Mouse (Mus musculus) heart, embryonic 12.5 days (tissue): ENCODE measurements around the gene Shisa5. TPM values are rescaled to one million over a fixed set of nuclear protein-coding genes. Genes with fewer than 3 reads are reported as not detected.

Source experiments
- ATAC-seq: fragments of 200-750 bp; cut with Nextera tagmentation; 2 replicates; pipeline ENCODE4 v1.8.0; 2017; ENCODE audit warnings: moderate TSS enrichment, moderate library complexity; ENCODE audit not compliant: insufficient number of reproducible peaks, low FRiP score
- H3K27ac ChIP-seq: fragments of 300-500 bp; sonication (generic); 2 replicates; pipeline ENCODE4 v1.5.1; 2016; ENCODE audit warnings: mild to moderate bottlenecking, moderate library complexity; ENCODE audit not compliant: poor library complexity, severe bottlenecking
- H3K27me3 ChIP-seq: fragments of 300-500 bp; sonication (generic); replicated peaks from 2 replicates; pipeline ENCODE4 v1.6.1; 2016; ENCODE audit warnings: mild to moderate bottlenecking, moderate library complexity
- H3K36me3 ChIP-seq: fragments of 300-500 bp; sonication (generic); 2 replicates; pipeline ENCODE4 v1.6.1; 2016; ENCODE audit warnings: mild to moderate bottlenecking, moderate library complexity
- H3K4me1 ChIP-seq: fragments of 300-500 bp; sonication (generic); replicated peaks from 2 replicates; pipeline ENCODE4 v1.6.1; 2016; ENCODE audit warnings: mild to moderate bottlenecking
- H3K4me2 ChIP-seq: fragments of 300-500 bp; sonication (generic); 2 replicates; pipeline ENCODE4 v1.6.1; 2016; ENCODE audit warnings: mild to moderate bottlenecking, moderate library complexity
- H3K4me3 ChIP-seq: fragments of 300-500 bp; sonication (generic); 2 replicates; pipeline ENCODE4 v1.5.1; 2016; ENCODE audit warnings: mild to moderate bottlenecking
- H3K9ac ChIP-seq: fragments of 300-500 bp; sonication (generic); 2 replicates; pipeline ENCODE4 v1.6.1; 2016; ENCODE audit warnings: mild to moderate bottlenecking, moderate library complexity
- H3K9me3 ChIP-seq: fragments of 300-500 bp; sonication (generic); replicated peaks from 2 replicates; pipeline ENCODE4 v1.6.1; 2016; ENCODE audit warnings: mild to moderate bottlenecking, moderate library complexity
- WGBS: fragments of 180-500 bp; shearing (Covaris S2); methylation state at CpG from one replicate; pipeline ENCODE4 v1.1.7; 2016; 5-methylcytosine and 5-hydroxymethylcytosine counted together
- polyA plus RNA-seq: library from polyadenylated mRNA; unstranded; fragments of >200 nt; fragmentation: Nextera tagmentation; extraction: Ambion mirVana; gene quantifications from 2 replicates; pipeline ENCODE4 v1.2.1, GENCODE M21; 2016

Shisa5 gene
- polyA plus RNA-seq, 1 experiment from 2014 or later = 67.5 TPM

- H3K9ac ChIP-seq = no peak overlapping the region
- H3K4me1 ChIP-seq = peaks cover 17% of the 10 kb centered on the region
- no peak overlapping the region for H3K4me3 ChIP-seq
- H3K4me2 ChIP-seq = no peak overlapping the region
- WGBS = 51% methylated on average over 2 of the region's 2 CpGs
- no peaks in the 10 kb centered on the region for H3K27me3 ChIP-seq
- no peaks in the 10 kb centered on the region for H3K36me3 ChIP-seq
- H3K27ac ChIP-seq = no peak overlapping the region
- H3K9me3 ChIP-seq = no peaks in the 10 kb centered on the region
- no peak for ATAC-seq
Measured at GRCm38 (mm10) chr9:109003201-109003600, 35.2 kb upstream of the Shisa5 start.

GRCm38 (mm10) chr9:109007025-109007780 lies 31.2 kb upstream of the Shisa5 start:
- H3K4me3 ChIP-seq = no peak overlapping the region
- H3K4me1 ChIP-seq = peaks cover 34% of the 10 kb centered on the region
- ATAC-seq = no peak
- no peaks in the 10 kb centered on the region for H3K27me3 ChIP-seq
- WGBS = 63% methylated on average over 21 of the region's 21 CpGs
- no peak overlapping the region for H3K27ac ChIP-seq
- H3K9me3 ChIP-seq = no peaks in the 10 kb centered on the region
- no peak overlapping the region for H3K9ac ChIP-seq
- no peaks in the 10 kb centered on the region for H3K36me3 ChIP-seq
- no peak overlapping the region for H3K4me2 ChIP-seq

- Histone ChIP-seq H3K27ac (no peak overlapping the region), H3K27me3 (no peaks in the 10 kb centered on the region), H3K4me2 (no peak overlapping the region), H3K9ac (peak overlapping the region; percentile 16; the same call in 1 of the 2 replicates), H3K4me1 (peaks cover 34% of the 10 kb centered on the region), H3K36me3 (no peaks in the 10 kb centered on the region), H3K9me3 (no peaks in the 10 kb centered on the region), H3K4me3 (no peak overlapping the region)
- 71% methylated on average over 9 of the region's 9 CpGs for WGBS
- ATAC-seq = no peak
Measured at GRCm38 (mm10) chr9:109008081-109008480, 30.3 kb upstream of the Shisa5 start.

DNA sequence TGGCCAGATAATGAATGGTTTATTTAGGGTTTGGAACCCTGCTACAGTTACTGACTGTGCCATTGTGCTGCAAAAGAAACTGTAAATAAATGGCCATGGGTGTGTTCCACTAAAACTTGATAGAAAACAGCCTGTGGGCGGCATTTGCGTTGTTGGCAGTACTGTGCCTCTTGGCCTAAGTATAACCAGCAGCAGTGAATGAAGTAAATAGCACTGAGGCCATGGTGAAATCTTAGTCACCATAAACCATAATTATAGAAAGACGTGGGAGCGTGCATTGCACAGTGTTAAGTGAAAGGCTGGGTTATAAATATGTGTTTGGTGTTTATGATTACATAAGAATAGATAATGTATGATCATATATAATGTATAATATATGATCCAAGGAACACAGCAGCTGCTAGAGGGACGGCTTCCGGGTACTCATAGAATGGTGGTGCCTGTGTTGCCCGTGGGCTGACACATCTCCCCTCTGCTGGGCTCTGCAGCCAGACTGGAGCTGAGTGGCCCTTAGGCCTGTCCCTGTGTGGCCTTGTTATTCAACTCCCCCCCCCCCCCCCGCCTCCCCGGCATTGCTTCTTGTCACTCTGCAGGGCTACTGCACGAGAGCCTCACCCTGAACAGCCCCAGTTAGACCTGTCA lies 29.2 kb upstream of the Shisa5 start:
- H3K9me3 ChIP-seq = no peaks in the 10 kb centered on the region
- peaks cover 34% of the 10 kb centered on the region for H3K4me1 ChIP-seq
- H3K4me2 ChIP-seq = peak overlapping the region; percentile 46; the same call in 1 of the 2 replicates
- no peaks in the 10 kb centered on the region for H3K36me3 ChIP-seq
- no peak overlapping the region for H3K4me3 ChIP-seq
- WGBS = 63% methylated on average over 9 of the region's 10 CpGs
- no peaks in the 10 kb centered on the region for H3K27me3 ChIP-seq
- H3K27ac ChIP-seq = no peak overlapping the region
- H3K9ac ChIP-seq = peak overlapping the region; percentile 27; the same call in 1 of the 2 replicates
- ATAC-seq = no peak

DNA sequence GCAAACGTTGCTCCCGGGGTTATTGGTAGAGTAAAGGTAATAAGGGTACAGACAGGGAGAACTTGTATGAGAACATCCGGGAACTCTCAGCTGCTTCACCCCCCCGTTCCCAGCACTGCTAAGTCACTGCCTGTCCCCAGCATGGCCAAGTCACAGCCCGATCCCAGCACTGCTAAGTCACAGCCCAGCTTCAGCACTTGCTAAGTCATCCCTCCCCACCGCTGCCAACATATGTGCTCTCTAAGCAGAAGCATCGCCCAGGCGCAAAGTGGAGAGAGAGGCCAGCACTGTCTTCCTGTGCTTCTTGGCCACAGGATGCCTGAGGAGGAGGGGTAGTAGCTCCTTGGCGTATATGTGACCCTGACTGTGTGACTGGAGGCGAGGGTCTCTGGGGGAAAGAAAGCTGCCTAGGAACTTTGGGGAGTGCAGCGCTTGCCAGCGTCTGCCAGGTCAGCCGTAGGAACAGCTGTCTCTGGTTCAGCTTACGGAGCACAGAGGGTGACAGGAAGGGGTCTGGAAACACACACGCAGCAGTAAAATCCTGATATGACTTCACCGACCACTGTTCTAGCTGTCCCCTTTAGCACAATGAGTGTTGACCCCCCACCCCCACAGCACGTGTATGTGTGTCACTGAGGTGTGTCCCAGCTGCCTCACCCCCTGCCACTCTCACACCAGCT lies 28.6 kb upstream of the Shisa5 start:
- H3K4me2 ChIP-seq = peak overlapping the region; percentile 46
- H3K27ac ChIP-seq = no peak overlapping the region

DNA sequence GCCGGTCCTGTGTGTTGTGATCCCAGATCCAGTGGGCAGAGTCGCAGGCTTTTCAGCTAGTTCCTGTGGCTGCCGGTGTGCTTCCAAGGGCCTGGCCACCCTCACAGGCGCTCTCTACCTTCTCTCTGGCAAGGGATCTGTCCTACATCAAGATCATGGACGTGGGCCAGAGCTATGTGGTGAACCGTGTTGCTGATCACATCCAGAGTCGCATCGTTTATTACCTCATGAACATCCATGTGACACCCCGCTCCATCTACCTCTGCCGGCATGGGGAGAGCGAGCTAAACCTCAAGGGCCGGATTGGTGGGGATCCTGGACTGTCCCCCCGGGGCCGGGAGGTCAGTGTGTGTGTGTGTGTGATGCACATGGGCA lies 28.1 kb upstream of the Shisa5 start:
- WGBS = 61% methylated on average over 14 of the region's 14 CpGs
- 0 out of 2 replicates have a peak overlapping the region, but pooled peaks have one; percentile 27 for H3K9ac ChIP-seq
- H3K9me3 ChIP-seq = no peaks in the 10 kb centered on the region
- ATAC-seq = no peak
- no peaks in the 10 kb centered on the region for H3K27me3 ChIP-seq
- H3K27ac ChIP-seq = no peak overlapping the region
- no peaks in the 10 kb centered on the region for H3K36me3 ChIP-seq
- no peak overlapping the region for H3K4me3 ChIP-seq
- H3K4me1 ChIP-seq = peaks cover 37% of the 10 kb centered on the region
- peak overlapping the region; percentile 46; the same call in 1 of the 2 replicates for H3K4me2 ChIP-seq

More for the DNA sequence above, 28.6 kb upstream of the Shisa5 start:
- no peak overlapping the region for H3K4me3 ChIP-seq
- no peaks in the 10 kb centered on the region for H3K27me3 ChIP-seq
- H3K9ac ChIP-seq = peak overlapping the region; percentile 27; the same call in 1 of the 2 replicates
- ATAC-seq = peak; percentile 63; the same call in 1 of the 2 replicates
- WGBS = 28% methylated on average over 17 of the region's 17 CpGs
- H3K36me3 ChIP-seq = no peaks in the 10 kb centered on the region
- H3K4me1 ChIP-seq = peaks cover 34% of the 10 kb centered on the region
- H3K9me3 ChIP-seq = no peaks in the 10 kb centered on the region

DNA sequence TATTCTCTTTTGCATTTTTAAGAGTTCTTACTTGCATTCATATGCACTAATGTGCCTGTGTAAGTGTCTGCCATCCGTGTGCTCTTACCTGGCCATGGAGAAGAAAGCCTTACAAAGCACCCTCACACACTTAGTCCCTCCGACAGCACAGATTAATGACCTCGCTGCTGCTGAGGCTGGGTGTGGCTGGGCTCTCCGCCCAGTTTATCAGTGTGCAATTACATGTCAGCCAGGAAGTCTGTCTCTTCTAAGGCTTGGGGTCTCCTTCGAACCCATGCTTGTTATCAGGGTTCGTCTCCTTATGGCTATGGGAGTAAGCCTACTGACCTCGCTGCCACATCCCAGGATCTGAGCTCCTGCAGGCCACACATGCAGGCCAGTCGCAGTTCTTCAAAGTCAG lies 23.0 kb upstream of the Shisa5 start:
- Histone ChIP-seq H3K27me3 (no peaks in the 10 kb centered on the region), H3K36me3 (no peaks in the 10 kb centered on the region), H3K9ac (no peak overlapping the region), H3K9me3 (no peaks in the 10 kb centered on the region), H3K4me3 (no peak overlapping the region), H3K4me2 (no peak overlapping the region), H3K4me1 (peaks cover 11% of the 10 kb centered on the region), H3K27ac (no peak overlapping the region)
- ATAC-seq = no peak
- 43% methylated on average over 8 of the region's 8 CpGs for WGBS

DNA sequence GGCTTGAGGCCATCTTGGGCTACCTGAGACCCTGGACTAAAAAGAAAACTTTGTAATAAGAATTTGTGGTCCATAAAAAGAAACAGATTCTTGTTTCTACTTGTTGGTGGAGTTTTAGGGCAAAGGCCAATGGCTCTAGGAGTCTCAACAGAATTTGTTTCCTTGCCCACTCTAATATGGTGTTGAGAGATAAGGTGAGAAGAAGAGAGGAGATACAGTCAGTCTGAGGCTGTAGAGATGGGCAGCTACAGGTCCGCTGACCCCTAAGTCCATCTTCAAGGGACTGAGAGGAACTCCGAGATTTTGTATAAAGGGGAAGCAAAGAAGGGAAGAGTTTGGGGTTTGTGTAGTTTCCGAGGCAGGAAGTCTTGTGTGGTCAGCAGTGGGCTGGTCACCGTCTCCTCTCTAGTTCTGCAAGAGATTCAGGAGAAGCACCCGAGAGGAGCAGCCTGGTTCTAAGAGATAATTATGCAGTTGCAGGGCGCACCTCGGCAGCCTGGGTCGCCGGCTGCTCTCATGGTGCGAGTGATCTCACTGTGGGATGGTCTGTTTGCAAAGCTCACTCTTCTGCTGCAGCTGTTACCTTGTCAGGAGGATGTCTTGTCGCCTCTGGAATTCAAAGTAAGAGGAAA lies 21.3 kb upstream of the Shisa5 start:
- 38% methylated on average over 11 of the region's 11 CpGs for WGBS

DNA sequence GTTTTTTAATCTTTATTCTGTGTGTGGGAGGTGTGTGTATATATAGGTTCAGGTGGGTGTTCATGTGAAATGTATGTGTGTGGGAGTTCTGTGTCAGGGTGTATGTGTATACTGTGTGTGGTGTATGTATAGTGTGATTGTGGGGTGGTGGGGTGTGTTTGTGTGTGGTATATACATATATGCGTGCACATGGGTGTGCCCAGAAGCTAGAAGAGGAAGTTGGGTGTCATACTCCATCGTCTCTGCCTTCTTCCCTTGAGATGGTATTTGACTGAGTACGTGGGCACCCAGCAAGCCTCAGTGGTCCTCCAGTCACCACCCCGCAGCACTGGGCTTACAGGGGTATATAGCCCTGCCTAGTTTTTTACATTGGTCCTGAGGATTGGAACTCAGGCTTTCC lies 16.9 kb upstream of the Shisa5 start:
- H3K4me1 ChIP-seq = no peaks in the 10 kb centered on the region
- no peak for ATAC-seq

More for the DNA sequence above, 21.3 kb upstream of the Shisa5 start:
- Histone ChIP-seq H3K27me3 (no peaks in the 10 kb centered on the region), H3K36me3 (no peaks in the 10 kb centered on the region), H3K27ac (no peak overlapping the region), H3K9me3 (no peaks in the 10 kb centered on the region), H3K9ac (no peak overlapping the region), H3K4me1 (peaks cover 10% of the 10 kb centered on the region), H3K4me3 (no peak overlapping the region), H3K4me2 (no peak overlapping the region)
- no peak for ATAC-seq

GRCm38 (mm10) chr9:109022866-109023685 lies 15.3 kb upstream of the Shisa5 start:
- H3K27me3 ChIP-seq = no peaks in the 10 kb centered on the region
- no peaks in the 10 kb centered on the region for H3K36me3 ChIP-seq
- WGBS = 87% methylated on average over 17 of the region's 17 CpGs
- H3K4me3 ChIP-seq = no peak overlapping the region
- no peak overlapping the region for H3K9ac ChIP-seq
- no peak for ATAC-seq
- no peaks in the 10 kb centered on the region; the same call in 1 of the 2 replicates for H3K4me1 ChIP-seq
- H3K4me2 ChIP-seq = no peak overlapping the region
- H3K27ac ChIP-seq = no peak overlapping the region
- H3K9me3 ChIP-seq = no peaks in the 10 kb centered on the region

More for the DNA sequence above, 16.9 kb upstream of the Shisa5 start:
- Histone ChIP-seq H3K9me3 (no peaks in the 10 kb centered on the region), H3K36me3 (no peaks in the 10 kb centered on the region), H3K27ac (no peak overlapping the region), H3K27me3 (no peaks in the 10 kb centered on the region), H3K9ac (no peak overlapping the region), H3K4me2 (no peak overlapping the region), H3K4me3 (no peak overlapping the region)
- WGBS = 86% methylated on average over 4 of the region's 4 CpGs
